Mouse (Mus musculus) stomach, postnatal 0 days (tissue): ENCODE measurements around the gene Atxn1. TPM values are rescaled to one million over a fixed set of nuclear protein-coding genes. Genes with fewer than 3 reads are reported as not detected.

Source experiments
- ATAC-seq: fragments of 200-750 bp; cut with Nextera tagmentation; 2 replicates; pipeline ENCODE4 v1.8.0; 2017; ENCODE audit not compliant: low FRiP score, low TSS enrichment
- DNase-seq: peaks from one replicate; pipeline ENCODE4 v3.0.0-alpha.2; 2016; ENCODE audit warnings: low spot score
- H3K27ac ChIP-seq: fragments of 300-500 bp; sonication (generic); replicated peaks from 2 replicates; pipeline ENCODE4 v1.5.1; 2014; ENCODE audit warnings: mild to moderate bottlenecking, control low read depth
- H3K27me3 ChIP-seq: fragments of 300-500 bp; sonication (generic); 2 replicates; pipeline ENCODE4 v1.6.1; 2014; ENCODE audit warnings: low read length; ENCODE audit not compliant: control insufficient read depth, insufficient read depth
- H3K36me3 ChIP-seq: fragments of 300-500 bp; sonication (generic); 2 replicates; pipeline ENCODE4 v1.6.1; 2014; ENCODE audit warnings: low read length, mixed read lengths; ENCODE audit not compliant: control insufficient read depth, insufficient read depth
- H3K4me1 ChIP-seq: fragments of 300-500 bp; sonication (generic); replicated peaks from 2 replicates; pipeline ENCODE4 v1.6.1; 2014; ENCODE audit warnings: antibody characterized with exemption; ENCODE audit not compliant: control insufficient read depth, insufficient read depth
- H3K4me2 ChIP-seq: fragments of 300-500 bp; sonication (generic); replicated peaks from 2 replicates; pipeline ENCODE4 v1.6.1; 2014; ENCODE audit warnings: low read depth, mild to moderate bottlenecking, control low read depth, moderate library complexity
- H3K4me3 ChIP-seq: fragments of 300-500 bp; sonication (generic); 2 replicates; pipeline ENCODE4 v1.5.1; 2014; ENCODE audit warnings: low read depth, low read length, control low read depth
- H3K9ac ChIP-seq: fragments of 300-500 bp; sonication (generic); 2 replicates; pipeline ENCODE4 v1.6.1; 2014; ENCODE audit warnings: mild to moderate bottlenecking, low read length, control low read depth, mixed read lengths
- H3K9me3 ChIP-seq: fragments of 300-500 bp; sonication (generic); 2 replicates; pipeline ENCODE4 v1.6.1; 2016; ENCODE audit warnings: low read length; ENCODE audit not compliant: control insufficient read depth
- CTCF ChIP-seq: IDR thresholded peaks from 2 replicates; pipeline ENCODE4 v1.5.1; 2016; ENCODE audit warnings: antibody characterized with exemption, low read depth, mild to moderate bottlenecking, moderate library complexity
- EP300 ChIP-seq: optimal IDR thresholded peaks from 2 replicates; pipeline ENCODE3; 2016; ENCODE audit warnings: antibody characterized with exemption
- WGBS: fragments of 180-500 bp; shearing (Covaris S2); extraction: QIAGEN DNeasy Blood & Tissue Kit; methylation state at CpG from one replicate; pipeline ENCODE4 v1.1.7; 2014; 5-methylcytosine and 5-hydroxymethylcytosine counted together
- polyA plus RNA-seq: library from polyadenylated mRNA; unstranded; fragments of >200 nt; fragmentation: Nextera tagmentation; extraction: Ambion mirVana; gene quantifications from 2 replicates; pipeline ENCODE4 v1.2.1, GENCODE M21; 2015

Gene Atxn1
- polyA plus RNA-seq, 1 experiment from 2014 or later = 7.0 TPM

- Histone ChIP-seq H3K36me3 (no peaks in the 10 kb centered on the region), H3K9me3 (no peaks in the 10 kb centered on the region), H3K4me2 (no peak overlapping the region), H3K27me3 (no peaks in the 10 kb centered on the region), H3K4me1 (no peaks in the 10 kb centered on the region), H3K4me3 (no peak overlapping the region), H3K9ac (no peak overlapping the region), H3K27ac (no peak overlapping the region)
- DNase-seq = no peak
- TF ChIP-seq CTCF (no peak), EP300 (no peak)
- ATAC-seq = no peak; the same call in 1 of the 2 replicates
- 40% methylated on average over 3 of the region's 3 CpGs for WGBS
These were observed 9.8 kb upstream of the Atxn1 start for GRCm38 (mm10) chr13:45974651-45975050.

GRCm38 (mm10) chr13:45973972-45974490 lies 9.2 kb upstream of the Atxn1 start:
- Histone ChIP-seq H3K4me1 (no peaks in the 10 kb centered on the region), H3K9ac (no peak overlapping the region), H3K27ac (no peak overlapping the region), H3K36me3 (no peaks in the 10 kb centered on the region), H3K4me2 (no peak overlapping the region), H3K9me3 (no peaks in the 10 kb centered on the region), H3K27me3 (no peaks in the 10 kb centered on the region), H3K4me3 (no peak overlapping the region)
- ATAC-seq (no peak), DNase-seq (no peak)
- no peak for TF ChIP-seq CTCF
- no peak for TF ChIP-seq EP300
- 31% methylated on average over 7 of the region's 7 CpGs for WGBS

GRCm38 (mm10) chr13:45970920-45971536 lies 6.2 kb upstream of the Atxn1 start:
- TF ChIP-seq CTCF = no peak
- TF ChIP-seq EP300 = no peak
- Histone ChIP-seq H3K27me3 (no peaks in the 10 kb centered on the region), H3K4me2 (peak overlapping the region; percentile 28), H3K9ac (no peak overlapping the region), H3K4me3 (0 out of 2 replicates have a peak overlapping the region, but pooled peaks have one; percentile 14), H3K27ac (no peak overlapping the region), H3K9me3 (no peaks in the 10 kb centered on the region), H3K4me1 (no peaks in the 10 kb centered on the region), H3K36me3 (no peaks in the 10 kb centered on the region)
- no peak for DNase-seq
- 18% methylated on average over 12 of the region's 12 CpGs for WGBS
- ATAC-seq = peak; percentile 70

- H3K9ac ChIP-seq = no peak overlapping the region
- no peak overlapping the region for H3K4me3 ChIP-seq
- no peaks in the 10 kb centered on the region for H3K4me1 ChIP-seq
- TF ChIP-seq EP300 = no peak
- no peak for TF ChIP-seq CTCF
- WGBS = 83% methylated on average over 4 of the region's 4 CpGs
- H3K4me2 ChIP-seq = no peak overlapping the region
- H3K9me3 ChIP-seq = no peaks in the 10 kb centered on the region
- DNase-seq (no peak), ATAC-seq (no peak)
- no peak overlapping the region for H3K27ac ChIP-seq
- no peaks in the 10 kb centered on the region for H3K27me3 ChIP-seq
- H3K36me3 ChIP-seq = no peaks in the 10 kb centered on the region
These were observed 3.4 kb upstream of the Atxn1 start for GRCm38 (mm10) chr13:45968206-45968605.

- no peak overlapping the region for H3K4me3 ChIP-seq
- no peak overlapping the region for H3K9ac ChIP-seq
- no peak overlapping the region for H3K4me2 ChIP-seq
- DNase-seq (no peak), ATAC-seq (no peak)
- H3K4me1 ChIP-seq = no peaks in the 10 kb centered on the region
- TF ChIP-seq CTCF (no peak), EP300 (no peak)
- WGBS = 41% methylated on average over 3 of the region's 3 CpGs
- no peaks in the 10 kb centered on the region for H3K27me3 ChIP-seq
- no peak overlapping the region for H3K27ac ChIP-seq
- no peaks in the 10 kb centered on the region for H3K36me3 ChIP-seq
- no peaks in the 10 kb centered on the region for H3K9me3 ChIP-seq
These were observed 2.6 kb upstream of the Atxn1 start for GRCm38 (mm10) chr13:45967371-45967770.

- Histone ChIP-seq H3K9me3 (no peaks in the 10 kb centered on the region), H3K27ac (no peak overlapping the region), H3K4me3 (peak overlapping the region; percentile 99; the same call in 1 of the 2 replicates), H3K27me3 (no peaks in the 10 kb centered on the region), H3K9ac (no peak overlapping the region), H3K4me1 (peaks cover 6% of the 10 kb centered on the region; the same call in 1 of the 2 replicates), H3K36me3 (no peaks in the 10 kb centered on the region), H3K4me2 (peak overlapping the region; percentile 81)
- DNase-seq = peak; percentile 45
- ATAC-seq = no peak
- WGBS = 2% methylated on average over 14 of the region's 14 CpGs
- peak; percentile 82 for TF ChIP-seq CTCF
- TF ChIP-seq EP300 = no peak
These were observed 1.8 kb upstream of the Atxn1 start for GRCm38 (mm10) chr13:45966586-45966985.
